Mouse (Mus musculus) megakaryocyte, embryonic 14.5 days (primary cell): ENCODE measurements around the gene Atoh8. TPM values are rescaled to one million over a fixed set of nuclear protein-coding genes. Genes with fewer than 3 reads are reported as not detected.

Experiments
- H3K27me3 ChIP-seq: replicated peaks from 2 replicates; pipeline ENCODE3; 2012; ENCODE audit warnings: inconsistent platforms
- H3K36me3 ChIP-seq: replicated peaks from 2 replicates; pipeline ENCODE3; 2012; ENCODE audit warnings: low read length, inconsistent platforms, mixed read lengths
- H3K4me1 ChIP-seq: 2 replicates; pipeline ENCODE4 v1.6.1; 2012; ENCODE audit warnings: inconsistent platforms
- H3K4me3 ChIP-seq: replicated peaks from 2 replicates; pipeline ENCODE3; 2012; ENCODE audit warnings: moderate library complexity, mild to moderate bottlenecking, inconsistent platforms
- H3K9me3 ChIP-seq: 2 replicates; pipeline ENCODE4 v1.6.1; 2012; ENCODE audit warnings: inconsistent platforms
- FLI1 ChIP-seq: IDR thresholded peaks from 2 replicates; pipeline ENCODE4 v1.6.1; 2012; ENCODE audit warnings: low read length, inconsistent platforms, mixed read lengths
- GATA1 ChIP-seq: IDR thresholded peaks from 3 replicates; pipeline ENCODE4 v1.6.1; 2012; ENCODE audit warnings: mixed read lengths, low read length, inconsistent platforms, borderline replicate concordance
- polyA plus RNA-seq: library from polyadenylated mRNA; stranded (reverse); fragments of >175 nt; gene quantifications from 2 replicates; pipeline ENCODE4 v1.2.3, GENCODE M21; 2012; ENCODE audit warnings: low replicate concordance; ENCODE audit not compliant: insufficient read depth

The Atoh8 gene
- 51.0 and 108 TPM in 2 replicates for polyA plus RNA-seq

GRCm38 (mm10) chr6:72235098-72235806 is at the start of gene Atoh8:
Gene Atoh8 (minus strand): TSS chr6:72235577.
- peaks cover 75% of the 10 kb centered on the region for H3K27me3 ChIP-seq
- H3K4me3 ChIP-seq = peak within 1 kb of the TSS; percentile 95

GRCm38 (mm10) chr6:72283914-72284313 is 48.5 kb upstream of the Atoh8 start:
- no peak for TF ChIP-seq FLI1
- TF ChIP-seq GATA1 = no peak
- no peaks in the 10 kb centered on the region for H3K9me3 ChIP-seq
- H3K4me3 ChIP-seq = peak overlapping the region; percentile 20
- H3K4me1 ChIP-seq = peaks cover 87% of the 10 kb centered on the region
- no peaks in the 10 kb centered on the region for H3K27me3 ChIP-seq
- no peaks in the 10 kb centered on the region for H3K36me3 ChIP-seq

More at GRCm38 (mm10) chr6:72235098-72235806, at the start of gene Atoh8:
- peaks cover 24% of the 10 kb centered on the region for H3K36me3 ChIP-seq
- H3K4me1 ChIP-seq = peaks cover 99% of the 10 kb centered on the region
- TF ChIP-seq FLI1 (no peak), GATA1 (no peak)
- H3K9me3 ChIP-seq = no peaks in the 10 kb centered on the region

- TF ChIP-seq GATA1 (no peak), FLI1 (no peak)
- Histone ChIP-seq H3K36me3 (peaks cover 6% of the 10 kb centered on the region), H3K4me3 (no peak overlapping the region), H3K4me1 (peaks cover 97% of the 10 kb centered on the region), H3K9me3 (no peaks in the 10 kb centered on the region), H3K27me3 (no peaks in the 10 kb centered on the region)
Observed at GRCm38 (mm10) chr6:72280410-72280998, 45.1 kb upstream of the Atoh8 start.

- no peaks in the 10 kb centered on the region for H3K27me3 ChIP-seq
- H3K36me3 ChIP-seq = peaks cover 9% of the 10 kb centered on the region
- peaks cover 97% of the 10 kb centered on the region for H3K4me1 ChIP-seq
- TF ChIP-seq GATA1 (no peak), FLI1 (no peak)
- H3K9me3 ChIP-seq = no peaks in the 10 kb centered on the region
- H3K4me3 ChIP-seq = no peak overlapping the region
Observed at GRCm38 (mm10) chr6:72279505-72279904, 44.1 kb upstream of the Atoh8 start.

GRCm38 (mm10) chr6:72278835-72279234 is 43.5 kb upstream of the Atoh8 start:
- Histone ChIP-seq H3K9me3 (no peaks in the 10 kb centered on the region), H3K4me3 (peak overlapping the region; percentile 79), H3K27me3 (no peaks in the 10 kb centered on the region), H3K4me1 (peaks cover 97% of the 10 kb centered on the region), H3K36me3 (peaks cover 9% of the 10 kb centered on the region)
- TF ChIP-seq GATA1 = no peak
- TF ChIP-seq FLI1 = no peak

- peak overlapping the region; percentile 90 for H3K4me3 ChIP-seq
- TF ChIP-seq FLI1 = no peak
- TF ChIP-seq GATA1 = peak; percentile 86
- H3K9me3 ChIP-seq = no peaks in the 10 kb centered on the region
- no peaks in the 10 kb centered on the region for H3K27me3 ChIP-seq
- peaks cover 100% of the 10 kb centered on the region for H3K4me1 ChIP-seq
- H3K36me3 ChIP-seq = peaks cover 9% of the 10 kb centered on the region
Observed at GRCm38 (mm10) chr6:72277508-72278166, 42.3 kb upstream of the Atoh8 start.

GRCm38 (mm10) chr6:72276972-72277441 is 41.6 kb upstream of the Atoh8 start:
- Histone ChIP-seq H3K27me3 (no peaks in the 10 kb centered on the region), H3K36me3 (peaks cover 9% of the 10 kb centered on the region), H3K4me1 (peaks cover 100% of the 10 kb centered on the region), H3K4me3 (peak overlapping the region; percentile 90), H3K9me3 (no peaks in the 10 kb centered on the region)
- TF ChIP-seq GATA1 (no peak), FLI1 (no peak)

GRCm38 (mm10) chr6:72276141-72276540 is 40.8 kb upstream of the Atoh8 start:
- peaks cover 100% of the 10 kb centered on the region for H3K4me1 ChIP-seq
- H3K36me3 ChIP-seq = peaks cover 16% of the 10 kb centered on the region
- no peaks in the 10 kb centered on the region for H3K9me3 ChIP-seq
- TF ChIP-seq GATA1 (no peak), FLI1 (no peak)
- H3K27me3 ChIP-seq = no peaks in the 10 kb centered on the region
- H3K4me3 ChIP-seq = peak overlapping the region; percentile 90

GRCm38 (mm10) chr6:72275527-72275926 is 40.1 kb upstream of the Atoh8 start:
- H3K4me3 ChIP-seq = no peak overlapping the region
- no peaks in the 10 kb centered on the region for H3K27me3 ChIP-seq
- H3K9me3 ChIP-seq = no peaks in the 10 kb centered on the region
- peaks cover 16% of the 10 kb centered on the region for H3K36me3 ChIP-seq
- TF ChIP-seq GATA1 (no peak), FLI1 (peak; percentile 29; the same call in 1 of the 2 replicates)
- peaks cover 100% of the 10 kb centered on the region for H3K4me1 ChIP-seq

- no peaks in the 10 kb centered on the region for H3K27me3 ChIP-seq
- H3K4me3 ChIP-seq = no peak overlapping the region
- no peak for TF ChIP-seq GATA1
- no peak for TF ChIP-seq FLI1
- peaks cover 16% of the 10 kb centered on the region for H3K36me3 ChIP-seq
- peaks cover 100% of the 10 kb centered on the region for H3K4me1 ChIP-seq
- H3K9me3 ChIP-seq = no peaks in the 10 kb centered on the region
Observed at GRCm38 (mm10) chr6:72273153-72273552, 37.8 kb upstream of the Atoh8 start.
